Mouse (Mus musculus): Measurements from ENCODE around the gene Enthd1.
A peak's percentile ranks its signal among the peaks of the same experiment; 100 is the strongest.
"Not testable (repeated sequence)": the region's sequence is repeated elsewhere in the genome, so short reads cannot be mapped to it uniquely, and the experiment has no call there.

Enthd1 gene

DNA sequence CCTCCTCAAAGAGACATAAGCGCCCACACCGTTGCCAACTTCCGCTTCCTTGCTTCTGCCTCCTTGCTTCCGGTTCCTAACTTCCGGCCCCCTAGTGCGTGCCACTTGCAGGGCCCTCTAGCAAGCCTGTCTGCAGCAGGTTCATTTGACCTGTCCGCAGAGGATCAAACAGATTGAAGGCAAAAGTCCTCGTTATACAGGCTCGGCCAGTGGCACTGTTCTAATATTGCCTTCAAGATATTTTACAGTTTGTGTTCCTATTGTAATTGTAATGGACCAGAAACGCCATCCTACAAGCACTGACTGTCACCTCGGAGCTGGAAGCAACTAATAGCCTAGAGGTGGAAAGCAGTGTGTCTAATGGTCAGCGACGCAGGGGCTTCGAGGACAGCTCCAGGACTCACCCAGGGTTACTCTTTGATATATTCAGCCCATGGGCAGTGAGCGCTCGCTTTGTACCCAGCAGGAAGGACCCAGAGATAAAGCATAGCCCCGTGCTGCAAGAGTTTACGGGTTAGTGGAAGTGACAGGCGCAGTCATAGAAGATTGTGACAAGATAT is at the start of gene Enthd1:
TSS of gene Enthd1 (minus strand) at position 51 of the 560 bp plus-strand sequence.
- no peak for DNase-seq

DNA sequence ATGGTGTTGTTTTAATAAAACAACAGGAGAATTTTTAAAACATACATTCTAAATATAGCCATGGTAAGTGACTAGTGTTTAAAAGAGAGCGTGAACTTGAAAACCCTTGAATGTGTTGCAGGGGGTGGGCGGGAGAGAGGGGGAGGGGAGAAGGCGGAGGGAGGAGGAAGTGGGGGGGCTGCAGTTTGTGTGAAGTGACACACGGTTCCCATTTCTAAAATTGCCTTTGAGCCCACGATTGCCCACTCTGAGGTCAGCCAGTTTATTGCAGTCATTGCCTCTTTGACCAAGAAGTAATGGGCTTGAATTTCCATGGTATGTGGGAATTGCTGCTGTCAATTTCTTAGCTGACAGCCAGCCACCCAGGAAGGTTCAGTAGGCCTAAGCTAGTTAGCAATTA is 48.9 kb upstream of the Enthd1 start:
- DNase-seq = no peak

DNA sequence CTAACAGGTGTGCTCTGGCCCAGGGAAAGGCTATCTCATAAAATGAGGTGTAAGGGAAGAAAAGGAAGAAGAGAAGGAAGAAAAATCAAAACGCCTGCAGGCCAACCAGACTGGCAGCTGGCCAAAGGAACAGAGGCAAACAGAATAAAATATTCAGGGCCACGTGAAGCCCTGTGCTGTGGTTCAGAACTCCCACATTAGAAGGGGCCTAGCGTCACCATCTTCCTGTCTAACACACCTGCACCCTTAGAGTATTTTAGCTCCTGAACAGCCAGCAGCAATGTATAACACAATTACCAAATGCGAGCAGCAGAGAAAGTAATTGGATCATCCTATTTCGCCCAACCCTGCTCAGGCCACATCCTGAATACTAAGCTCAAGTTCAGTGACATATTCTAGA is 46.5 kb upstream of the Enthd1 start:
- DNase-seq = peak in 1 of 2 experiments; percentile 32

DNA sequence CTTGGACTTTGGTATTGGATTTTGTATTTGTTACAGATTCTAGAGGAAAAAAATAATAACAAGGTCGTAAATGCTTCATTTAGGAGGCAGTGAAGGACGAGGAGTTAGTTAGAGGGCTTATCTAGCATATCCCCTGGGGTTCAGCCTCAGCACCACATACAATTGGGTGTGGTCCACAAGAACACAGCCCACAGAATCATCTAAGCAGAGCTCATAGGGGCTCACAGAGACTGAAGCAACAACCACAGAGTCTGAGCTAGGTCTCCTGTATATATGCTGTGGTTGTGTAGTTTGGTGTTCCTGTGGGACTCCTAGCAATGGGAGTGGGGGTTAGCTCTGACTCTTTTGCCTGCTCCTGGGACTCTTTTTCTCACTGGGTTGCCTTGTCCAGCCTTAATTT is 45.4 kb upstream of the Enthd1 start:
- no peak for DNase-seq

DNA sequence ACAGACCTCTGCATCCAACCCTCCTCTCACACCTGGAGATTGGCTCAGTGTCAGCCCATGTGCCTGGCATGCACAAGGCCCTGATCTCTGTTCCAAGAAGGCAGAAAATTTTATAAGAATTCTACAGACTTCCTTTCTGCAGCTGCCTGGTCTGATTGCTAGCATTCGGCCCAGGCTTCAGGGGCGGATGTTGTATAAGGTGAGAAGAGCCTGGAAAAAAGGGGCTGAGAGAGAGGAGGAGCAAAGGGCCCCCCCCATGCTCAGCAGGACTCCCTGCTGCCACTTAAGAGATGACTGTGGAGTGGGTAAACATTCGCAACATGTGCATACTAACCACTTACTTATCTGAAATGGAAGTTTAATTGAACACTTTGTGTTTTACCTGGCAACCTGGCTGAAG is 43.0 kb upstream of the Enthd1 start:
- no peak for DNase-seq

DNA sequence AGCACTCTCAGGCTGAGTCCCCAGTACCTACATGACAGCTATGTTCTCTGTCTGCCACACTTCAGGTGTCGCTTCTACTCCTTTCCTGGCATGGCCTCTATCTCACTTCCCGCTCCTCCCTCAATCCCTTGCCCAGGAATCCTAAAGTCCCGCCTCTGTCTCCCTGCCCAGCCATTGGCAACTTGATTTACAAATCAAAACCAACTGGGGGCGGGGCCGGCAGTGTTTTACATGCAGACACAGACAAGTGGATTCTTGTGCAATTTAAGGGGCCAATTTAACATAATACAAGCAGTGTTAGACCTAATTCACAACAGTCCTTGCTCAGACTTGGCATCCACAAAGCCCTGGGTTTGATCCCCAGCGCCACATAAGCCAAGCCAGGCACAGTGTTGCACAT is 39.1 kb upstream of the Enthd1 start:
- no peak for DNase-seq

DNA sequence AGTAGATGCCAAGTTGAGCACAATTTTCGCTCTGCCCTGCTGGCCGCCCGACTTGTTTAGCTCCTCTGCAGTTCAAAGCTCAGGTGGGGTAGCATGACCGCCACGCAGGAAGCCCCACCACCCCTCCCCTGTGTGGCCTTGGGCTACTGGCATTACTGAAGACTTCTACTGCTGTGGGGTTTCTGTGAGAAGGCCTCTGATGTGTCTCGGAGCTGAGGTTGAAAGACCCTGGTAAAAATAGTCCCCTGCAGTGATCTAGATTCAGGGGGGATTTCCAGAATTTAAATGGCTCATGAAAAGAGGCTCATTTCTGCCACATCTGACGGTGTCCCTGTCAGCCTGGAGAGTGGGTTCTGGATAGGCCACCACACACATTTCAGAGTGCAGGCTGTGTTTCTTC is 37.5 kb upstream of the Enthd1 start:
- no peak for DNase-seq

DNA sequence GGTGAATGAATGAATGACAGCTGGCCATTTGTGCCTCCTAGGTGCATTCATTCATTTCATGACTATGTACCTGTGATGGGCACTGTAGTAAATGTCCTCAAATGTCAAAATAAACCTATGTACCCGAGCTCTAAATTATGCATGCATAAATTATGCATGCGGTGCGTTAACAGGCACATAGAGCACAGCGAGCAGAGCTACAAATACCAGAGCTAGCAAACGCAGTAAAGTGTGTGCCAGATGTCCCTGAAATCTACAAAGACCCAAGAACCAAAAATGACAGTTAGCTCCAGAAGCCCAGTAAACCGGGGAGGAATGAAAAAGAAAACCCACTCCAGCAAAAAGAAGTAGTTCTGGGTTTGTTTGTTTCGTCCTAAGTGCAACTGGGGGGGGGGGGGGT is 36.5 kb upstream of the Enthd1 start:
- DNase-seq = no peak

DNA sequence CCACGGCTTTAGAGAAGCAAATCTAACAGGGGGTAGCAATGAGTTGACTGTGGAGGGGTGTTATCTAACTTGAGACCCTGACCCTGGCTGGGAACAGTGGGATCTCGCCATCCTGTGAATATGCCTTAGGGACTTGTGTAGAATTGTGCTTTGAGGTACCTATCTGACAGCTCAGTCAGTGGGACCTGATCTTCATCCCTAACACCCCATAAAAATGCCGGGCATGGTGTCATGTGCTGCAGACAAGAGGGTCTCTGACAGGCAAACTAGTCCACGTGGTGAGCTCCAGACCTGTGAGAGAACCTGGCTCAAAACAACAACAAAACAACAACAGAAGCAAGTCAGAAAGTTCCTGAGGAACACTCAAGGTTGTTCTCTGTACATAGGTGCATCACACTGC is 34.9 kb upstream of the Enthd1 start:
- DNase-seq = no peak

DNA sequence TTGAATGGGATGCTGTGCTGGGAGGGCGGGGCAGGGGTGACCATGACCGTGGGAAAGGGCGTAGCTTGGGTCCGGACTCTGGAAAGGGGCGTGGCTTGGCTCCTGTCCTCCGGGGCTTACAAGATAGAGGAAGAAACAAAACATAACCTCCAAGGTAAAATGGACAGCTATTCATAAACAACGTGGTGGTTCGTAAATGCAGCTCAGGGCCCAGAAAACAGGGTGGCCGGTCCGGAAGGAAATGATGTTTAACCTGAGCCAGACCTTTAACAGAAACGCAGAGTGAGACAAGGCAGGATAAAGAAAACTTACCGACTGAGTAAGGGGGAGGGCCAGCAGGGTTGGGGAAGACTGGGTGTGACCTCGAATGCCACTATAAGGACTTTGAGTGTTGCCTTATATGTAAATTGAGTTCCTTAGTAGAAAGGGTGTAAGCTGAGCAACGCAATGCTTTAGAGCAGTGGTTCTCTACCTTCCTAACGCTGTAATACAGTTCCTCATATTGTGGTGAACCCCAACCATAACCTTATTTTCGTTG is 34.3 kb upstream of the Enthd1 start:
- peak in 1 of 2 experiments; percentile 29 for DNase-seq

DNA sequence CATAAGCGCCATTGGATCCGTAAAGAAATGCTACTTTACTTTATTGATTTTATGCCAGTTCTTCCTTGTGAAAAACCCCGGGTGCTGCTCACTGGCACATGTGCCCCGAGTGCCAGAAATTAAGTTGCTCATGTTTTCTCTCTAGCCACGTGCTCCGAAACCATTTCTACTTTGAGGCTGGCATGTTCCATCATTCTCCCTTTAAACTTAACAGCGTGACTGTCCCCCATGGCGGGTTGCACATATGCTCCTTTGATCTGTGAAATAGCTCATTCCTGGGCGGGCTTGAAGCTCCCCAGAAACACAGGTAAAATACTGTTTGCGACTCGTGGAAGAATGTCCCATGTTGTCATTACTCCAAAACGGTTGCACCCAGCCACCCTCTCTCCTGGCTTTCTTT is 33.8 kb upstream of the Enthd1 start:
- DNase-seq = no peak

DNA sequence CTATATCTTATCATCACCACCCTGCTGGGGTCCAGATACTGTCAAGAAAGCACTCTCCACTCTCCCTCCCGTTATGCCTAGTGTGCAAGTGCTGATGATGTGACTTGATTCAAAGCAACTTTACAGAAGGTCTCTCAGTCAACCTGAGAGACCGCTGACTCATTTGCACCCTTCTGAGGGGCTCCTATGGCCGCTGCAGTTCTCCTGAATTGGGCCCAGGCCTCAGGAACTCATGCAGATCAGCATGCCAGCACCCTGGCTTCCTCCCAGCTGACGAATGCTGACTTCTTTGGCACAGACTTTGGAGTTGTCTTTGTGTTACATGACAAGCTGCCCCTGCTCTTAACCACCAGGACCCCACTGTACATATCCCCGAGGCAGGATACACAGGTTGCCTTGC is 28.9 kb upstream of the Enthd1 start:
- DNase-seq = peak in 1 of 2 experiments; percentile 46

DNA sequence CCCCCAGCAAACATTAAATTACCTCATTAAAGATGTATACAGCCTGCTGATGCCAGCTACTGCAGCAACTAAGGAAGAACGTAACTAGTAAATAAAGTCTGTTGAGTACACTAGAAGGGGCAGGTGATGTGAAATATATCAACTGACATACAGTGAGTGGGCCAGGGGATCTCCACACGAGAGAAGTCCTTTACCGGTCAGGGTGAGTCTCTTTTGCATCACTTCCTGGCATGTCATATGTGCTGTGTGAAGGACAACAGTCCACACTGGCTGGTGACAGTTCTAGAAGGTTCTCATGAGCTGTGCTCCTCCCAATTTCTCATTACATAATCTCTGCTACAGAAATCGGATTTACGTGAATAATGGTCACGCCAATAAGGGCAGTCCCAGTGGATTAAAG is 27.8 kb upstream of the Enthd1 start:
- no peak for DNase-seq

DNA sequence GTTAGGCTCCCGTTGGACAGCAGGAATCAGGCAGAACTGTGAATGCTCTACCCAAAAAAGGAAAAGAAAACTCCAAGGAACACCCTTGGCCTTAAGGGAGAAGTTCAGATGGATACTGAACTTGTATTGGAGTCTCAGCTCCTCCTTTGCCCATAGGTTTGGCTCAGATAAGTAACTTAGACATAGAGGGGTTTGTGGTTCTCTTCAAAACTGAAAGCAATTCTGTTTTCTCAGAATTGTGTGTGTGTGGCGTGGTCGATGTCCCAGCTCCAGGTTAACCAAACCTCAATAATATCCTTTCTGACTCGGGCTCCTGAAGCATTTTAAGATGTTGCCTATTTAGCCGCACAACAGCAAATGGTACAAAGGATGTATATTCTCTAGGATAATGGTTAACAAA is 25.7 kb upstream of the Enthd1 start:
- DNase-seq = no peak

DNA sequence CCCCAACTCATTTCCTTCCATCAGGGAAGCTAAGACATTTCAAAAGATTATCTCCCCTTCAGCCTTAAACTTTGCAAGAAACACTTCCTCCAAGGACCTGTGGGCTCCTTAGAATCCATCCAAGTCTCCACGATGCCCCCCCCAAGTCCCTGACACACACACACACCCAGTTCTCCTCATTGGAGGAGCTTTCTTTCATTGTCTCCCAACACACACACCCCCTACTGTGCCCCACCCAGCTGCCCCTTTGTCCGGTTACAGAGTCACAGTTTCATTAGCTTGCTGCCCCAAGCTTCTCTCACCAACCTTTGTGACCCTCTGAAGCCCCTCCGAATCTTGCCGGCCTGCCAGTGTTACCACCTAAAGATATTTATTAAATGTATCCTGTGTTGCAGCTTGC is 21.3 kb upstream of the Enthd1 start:
- DNase-seq = no peak

DNA sequence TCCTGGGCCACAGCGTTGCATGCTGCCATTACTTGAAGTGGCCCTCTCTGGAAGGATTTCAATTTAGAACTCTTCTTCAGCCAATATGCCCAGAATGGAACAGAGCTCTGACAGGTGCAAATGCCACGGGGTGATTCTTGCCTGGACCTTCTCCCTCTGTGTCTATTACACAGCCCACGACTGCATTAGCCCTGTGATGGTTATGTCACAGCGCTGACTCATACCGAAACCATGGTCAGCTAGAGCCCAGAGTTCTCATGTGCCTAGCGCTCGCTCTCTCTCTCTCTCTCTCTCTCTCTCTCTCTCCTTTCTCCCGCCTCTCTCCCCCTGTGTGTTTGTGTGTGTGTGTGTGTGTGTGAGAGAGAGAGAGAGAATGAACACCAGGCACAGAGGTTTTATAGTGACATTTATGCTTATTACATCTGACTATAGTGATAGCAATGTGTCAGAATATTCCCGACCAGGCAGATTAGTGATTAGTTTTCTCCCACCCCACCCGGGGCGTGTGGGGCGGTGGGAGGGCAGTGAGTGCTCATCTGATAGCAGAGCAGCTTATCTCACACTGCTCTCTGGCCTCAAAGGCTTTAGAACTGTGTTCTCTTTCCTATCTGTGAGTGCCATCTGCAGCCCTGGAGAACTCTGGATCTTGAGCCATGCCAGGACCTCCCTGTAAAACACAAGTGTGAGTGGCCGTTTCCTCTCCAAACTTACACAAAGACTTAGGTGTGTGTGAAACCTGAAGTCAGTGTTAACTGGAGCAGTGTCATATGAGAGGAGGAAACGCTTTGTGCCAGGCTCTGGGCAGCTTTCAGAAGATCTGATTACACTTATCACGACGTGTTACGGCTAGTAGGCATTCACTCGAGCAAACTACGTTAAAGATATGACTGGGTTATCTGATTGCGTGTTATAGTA is 17.9 kb upstream of the Enthd1 start:
- DNase-seq = no peak

DNA sequence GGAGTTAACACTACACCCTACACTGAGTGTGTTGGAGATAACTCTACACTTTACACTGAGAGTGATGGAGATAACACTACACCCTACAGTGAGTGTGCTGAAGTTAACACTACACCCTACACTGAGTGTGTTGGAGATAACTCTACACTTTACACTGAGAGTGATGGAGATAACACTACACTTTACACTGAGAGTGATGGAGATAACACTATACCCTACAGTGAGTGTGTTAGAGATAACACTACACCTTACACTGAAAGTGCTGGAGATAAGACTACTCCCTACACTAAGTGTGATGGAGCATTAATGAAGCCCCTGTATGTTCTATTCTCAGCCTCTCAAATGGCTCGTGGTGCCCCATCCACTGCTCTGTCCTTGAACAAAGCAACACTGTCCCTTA is 15.6 kb upstream of the Enthd1 start:
- DNase-seq = not testable (repeated sequence)

DNA sequence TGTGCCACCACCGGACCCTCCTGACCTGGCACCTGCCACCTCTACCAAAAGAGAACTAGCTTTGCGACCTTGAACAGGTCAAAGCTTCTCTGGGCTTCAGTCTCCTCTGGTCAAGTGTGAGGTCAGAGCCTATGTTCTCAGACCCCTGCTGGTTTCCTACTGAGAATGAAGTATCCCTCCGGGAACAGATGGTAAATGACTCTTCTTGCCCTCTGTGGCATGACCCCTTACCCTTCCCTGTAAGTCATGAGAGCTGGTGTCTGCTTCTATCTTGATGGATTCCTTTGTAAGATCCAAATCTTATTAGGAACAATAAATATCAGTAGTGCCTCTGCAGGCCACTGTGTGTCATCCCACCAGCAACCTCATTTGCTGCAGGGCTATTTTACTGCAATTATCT is 14.2 kb upstream of the Enthd1 start:
- no peak for DNase-seq

DNA sequence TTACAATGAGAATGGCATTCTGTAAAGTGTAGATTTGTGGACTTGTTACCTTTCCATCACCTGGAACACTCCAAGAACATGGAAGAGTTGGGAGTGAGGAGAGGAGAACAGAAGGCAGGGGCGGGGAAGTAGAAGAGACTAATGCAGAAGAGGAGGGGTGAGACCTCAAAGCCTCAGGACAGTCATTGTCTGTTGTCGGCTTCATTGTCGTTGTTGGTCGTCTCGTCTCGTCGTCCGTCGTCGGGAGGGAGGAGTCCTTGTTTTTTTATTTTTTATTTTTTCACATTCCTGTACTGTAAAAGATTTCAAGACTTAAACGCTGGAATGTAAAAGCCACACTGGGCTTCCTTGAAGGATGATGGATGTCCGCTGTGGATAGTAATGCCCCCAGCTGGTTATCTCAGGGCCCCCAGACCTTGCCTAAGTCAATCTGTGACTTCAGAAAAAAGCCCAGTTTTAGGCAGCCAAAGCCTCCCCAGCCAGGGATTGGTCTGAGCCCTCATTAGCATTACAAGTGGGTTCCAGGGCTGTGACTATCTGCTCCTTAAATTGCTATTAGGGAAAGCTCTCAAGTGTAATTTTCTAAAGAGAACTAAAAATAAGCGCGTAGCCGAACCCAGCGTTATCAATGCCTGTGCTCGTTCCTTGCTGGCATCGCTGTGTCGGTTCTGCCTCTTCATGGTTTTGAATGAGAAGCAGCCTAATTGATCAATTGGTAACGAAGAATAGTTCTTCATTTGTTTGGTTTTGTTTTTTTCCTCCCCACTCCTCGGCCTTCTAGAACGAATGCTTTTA is 12.4 kb upstream of the Enthd1 start:
- no peak for DNase-seq

DNA sequence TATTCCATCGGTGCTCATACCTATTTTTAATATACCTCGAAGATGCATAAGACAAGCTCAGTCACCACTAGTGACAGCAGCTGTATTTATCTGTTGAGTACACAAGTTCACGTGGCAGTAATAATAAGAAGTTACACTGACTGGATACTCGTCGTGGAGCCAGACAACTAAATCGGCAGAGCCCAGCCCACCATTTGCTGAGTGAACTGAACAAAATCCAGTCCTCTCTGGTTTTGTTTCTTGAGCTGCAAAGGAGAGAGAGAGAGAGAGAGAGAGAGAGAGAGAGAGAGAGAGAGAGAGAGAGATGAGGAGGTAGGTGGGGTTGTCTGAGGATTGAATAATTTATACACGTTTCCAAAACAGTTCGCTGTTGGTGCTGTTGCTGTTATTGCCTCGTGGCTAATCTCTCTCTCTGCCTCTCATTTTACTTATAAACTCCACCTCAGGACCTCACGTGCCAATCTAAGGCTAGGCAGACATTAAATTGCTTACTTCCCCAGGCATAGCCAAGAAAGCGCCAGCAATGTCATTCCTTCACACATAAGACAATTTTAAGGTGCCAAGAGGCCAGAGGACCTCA is 11.5 kb upstream of the Enthd1 start:
- no peak for DNase-seq

DNA sequence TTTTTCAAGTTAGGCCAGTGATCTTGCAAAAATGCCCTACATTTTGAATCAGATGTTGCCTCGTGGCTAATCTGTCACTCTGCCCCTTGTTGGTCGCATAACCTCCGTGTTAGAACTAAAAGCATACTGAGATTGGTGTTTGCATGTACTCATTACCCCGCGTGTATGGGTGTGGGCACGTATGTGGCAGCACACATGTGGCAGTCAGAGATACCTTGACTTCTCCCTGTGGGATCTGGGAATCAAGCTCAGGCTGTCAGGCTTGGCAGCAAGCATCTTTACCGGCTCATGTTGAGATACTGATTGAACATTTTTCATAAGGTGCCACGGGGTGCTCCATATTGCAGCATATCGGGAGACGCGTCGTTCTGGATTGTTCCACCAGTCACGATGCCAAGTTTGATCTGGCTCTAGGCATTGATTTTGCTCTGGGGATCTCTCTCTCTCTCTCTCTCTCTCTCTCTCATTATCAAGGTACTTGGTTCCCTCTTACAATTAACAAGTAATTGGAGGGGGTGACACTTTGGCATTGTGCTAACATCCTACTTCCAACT is 10.9 kb upstream of the Enthd1 start:
- peak; percentile 40 to 53 for DNase-seq

DNA sequence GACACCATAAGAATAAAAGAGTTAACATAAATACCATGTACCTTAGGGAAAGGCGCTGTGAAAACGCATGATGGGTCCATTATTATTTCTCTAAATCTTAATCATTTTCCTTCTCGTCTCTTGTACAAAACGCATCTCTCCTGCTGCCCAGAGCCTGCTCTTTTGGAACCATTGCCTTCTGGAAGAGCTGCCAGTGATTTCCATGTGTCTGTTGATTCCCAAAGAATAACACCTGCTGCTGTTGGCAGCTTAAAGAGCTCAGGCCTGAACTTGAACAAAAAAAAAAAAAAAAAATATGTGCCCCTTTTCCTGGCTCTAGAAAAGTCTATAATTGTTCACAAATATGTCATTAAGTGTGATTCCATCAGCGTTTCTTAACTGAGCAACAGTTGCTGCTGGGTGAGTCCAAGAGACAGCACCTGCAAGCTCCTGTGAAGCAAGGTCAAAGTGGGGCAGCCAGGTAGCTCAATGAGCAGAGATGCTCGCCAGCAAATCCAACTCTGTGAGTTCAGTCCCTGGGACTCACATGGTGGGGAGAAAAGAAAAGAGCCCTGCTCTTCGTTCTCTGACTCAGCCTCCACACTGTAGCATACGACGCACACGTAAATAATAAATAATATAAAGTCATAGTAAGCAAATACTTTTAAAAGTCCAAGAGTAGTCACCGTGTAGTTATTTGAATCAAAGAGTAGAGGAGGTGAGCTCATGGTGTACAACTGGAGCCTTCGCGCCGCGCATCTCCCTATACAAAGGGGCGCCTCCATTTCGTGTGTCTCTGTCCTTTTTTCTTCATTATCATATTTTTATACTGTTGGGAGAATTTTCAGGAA is 9.5 kb upstream of the Enthd1 start:
- peak; percentile 72 to 73 for DNase-seq

All from cerebellum, postnatal 10 days (tissue).